ENCODE assay signal across 8 mouse cellular contexts in the genomic region with DNA sequence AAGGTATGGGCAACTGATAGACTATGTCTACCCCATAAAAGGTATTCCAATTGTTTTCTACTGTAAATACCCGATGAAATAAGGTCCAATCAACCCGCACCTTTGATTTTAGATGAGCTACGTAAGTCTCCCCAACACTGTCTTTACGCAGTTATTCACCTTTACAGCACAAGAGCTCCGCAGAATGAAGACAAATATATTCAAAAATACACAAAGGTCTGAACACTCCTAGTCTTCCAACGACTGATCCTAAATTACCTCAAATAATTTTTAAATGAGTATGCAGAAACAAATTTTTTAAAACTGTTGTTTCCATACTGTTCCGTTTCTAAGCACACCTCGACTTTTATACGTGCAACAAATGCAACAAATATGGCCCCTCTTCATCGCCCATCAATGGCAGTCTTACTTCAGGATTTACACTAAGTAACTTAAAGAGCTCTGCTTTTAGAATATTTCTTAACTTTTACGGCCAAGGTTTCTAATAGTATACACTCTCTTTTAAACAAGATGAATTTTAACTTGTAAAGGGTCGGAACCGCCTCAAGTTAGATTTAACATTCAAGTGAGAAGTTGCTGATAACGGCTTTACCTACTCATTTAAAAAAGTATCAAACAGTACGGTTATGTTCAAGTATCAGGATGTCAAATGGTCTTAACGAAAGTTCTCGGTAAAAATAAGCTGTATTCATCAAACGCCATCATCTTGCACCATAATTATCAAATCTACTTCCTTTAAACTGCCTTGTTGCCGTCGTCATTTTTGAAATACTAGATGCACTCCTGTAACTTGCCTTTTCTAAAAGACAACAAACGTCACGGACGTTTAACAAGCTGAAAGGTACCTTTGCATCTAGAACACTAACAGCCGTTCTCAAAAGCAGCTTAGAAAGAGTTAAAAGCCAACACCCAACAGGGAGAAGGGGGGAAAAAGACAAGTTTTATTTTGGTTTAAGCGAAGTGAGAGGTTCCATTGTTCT. TPM values are rescaled to one million over a fixed set of nuclear protein-coding genes. Genes with fewer than 3 reads are reported as not detected.
DNase-seq lines count a peak whose midpoint lies in the region; ATAC-seq and TF ChIP-seq lines count a peak whose summit lies in the region.

No protein-coding gene starts in this region.

- no peak for TF ChIP-seq EP300 in heart, adult 2 months (IDR thresholded peaks at IDR 0.05; ENCODE audit: insufficient read depth, low read depth, low read length)

- peaks cover 3% of the 10 kb centered on the region for H3K79me2 ChIP-seq in heart, adult 2 months (replicated peaks; ENCODE audit: control insufficient read depth, insufficient read depth, low read length)

- H3K9me3 ChIP-seq in embryonic facial prominence, embryonic 10.5 days, result no peaks in the 10 kb centered on the region
- no peaks in the 10 kb centered on the region for H3K9me3 ChIP-seq in intestine, postnatal 0 days (ENCODE audit: control insufficient read depth)

- TF ChIP-seq POLR2A in heart, adult 2 months (IDR thresholded peaks at IDR 0.05; ENCODE audit: insufficient read depth, low read depth, low read length), result no peak

- peak overlapping the region; percentile 99 for H3K27ac ChIP-seq in heart, adult 2 months
- peak overlapping the region; percentile 100 for H3K27ac ChIP-seq in embryonic facial prominence, embryonic 10.5 days (replicated peaks)
- peak overlapping the region; percentile 100 for H3K27ac ChIP-seq in intestine, postnatal 0 days (ENCODE audit: low read depth, low read length)

- peak overlapping the region; percentile 84 for H3K4me3 ChIP-seq in heart, adult 2 months
- H3K4me3 ChIP-seq in embryonic facial prominence, embryonic 10.5 days, result peak overlapping the region; percentile 99
- peak overlapping the region; percentile 100 for H3K4me3 ChIP-seq in intestine, postnatal 0 days (ENCODE audit: low read depth, low read length)

- no peak for TF ChIP-seq CTCF in heart, adult 2 months (IDR thresholded peaks at IDR 0.05)
- no peak for TF ChIP-seq CTCF in intestine, postnatal 0 days (IDR thresholded peaks at IDR 0.05; ENCODE audit: low read depth)

- no peak for ATAC-seq in intestine, postnatal 0 days

- peak overlapping the region; percentile 100 for H3K9ac ChIP-seq in heart, adult 2 months (ENCODE audit: low read depth, low read length)
- peak overlapping the region; percentile 100 for H3K9ac ChIP-seq in intestine, postnatal 0 days (ENCODE audit: low read depth, low read length)

- DNase-seq in heart, adult 2 months, result no peak
- no peak for DNase-seq in heart, postnatal 14 days
- DNase-seq in CD4-positive helper T cell, adult 2 months (ENCODE audit: low read depth, low spot score), result peak; percentile 77
- DNase-seq in embryonic facial prominence, embryonic 10.5 days (ENCODE audit: low spot score), result peak; percentile 8
- peak; percentile 64 for DNase-seq in retina, embryonic 14.5 days (ENCODE audit: low spot score)
- DNase-seq in urinary bladder, postnatal 14 days (ENCODE audit: low spot score), result no peak
- no peak for DNase-seq in adrenal gland, postnatal 25 days

- H3K4me2 ChIP-seq in intestine, postnatal 0 days (replicated peaks; ENCODE audit: low read depth), result peak overlapping the region; percentile 60

- peaks cover 11% of the 10 kb centered on the region for H3K4me1 ChIP-seq in heart, adult 2 months (ENCODE audit: control insufficient read depth, insufficient read depth, low read length)
- peaks cover 27% of the 10 kb centered on the region for H3K4me1 ChIP-seq in embryonic facial prominence, embryonic 10.5 days
- H3K4me1 ChIP-seq in intestine, postnatal 0 days (replicated peaks; ENCODE audit: control insufficient read depth, insufficient read depth, low read length), result 0 out of 2 replicates have a peak, but pooled peaks cover 5% of the 10 kb centered on the region

- peaks cover 20% of the 10 kb centered on the region for H3K36me3 ChIP-seq in heart, adult 2 months (ENCODE audit: control insufficient read depth, insufficient read depth, low read length)
- H3K36me3 ChIP-seq in embryonic facial prominence, embryonic 10.5 days (replicated peaks), result peaks cover 34% of the 10 kb centered on the region
- no peaks in the 10 kb centered on the region for H3K36me3 ChIP-seq in intestine, postnatal 0 days (ENCODE audit: control insufficient read depth, insufficient read depth)

- WGBS in heart, adult 2 months, result under 1% methylated on average over 25 of the region's 25 CpGs
- WGBS in embryonic facial prominence, embryonic 10.5 days, result under 1% methylated on average over 25 of the region's 25 CpGs
- under 1% methylated on average over 25 of the region's 25 CpGs for WGBS in intestine, postnatal 0 days

- intact Hi-C loops in heart, adult 2 months (cut with DNase I), result loop anchor here (1.0 to 5.0 kb wide), 2 partner anchors 17 to 35 kb away; no protein-coding TSS in a partner anchor
- intact Hi-C loops in heart, postnatal 14 days (cut with DNase I), result loop anchor here (1.0 to 2.0 kb wide), 2 partner anchors 19 to 50 kb away; no protein-coding TSS in a partner anchor

- no peaks in the 10 kb centered on the region for H3K27me3 ChIP-seq in heart, adult 2 months (ENCODE audit: control insufficient read depth, insufficient read depth, low read length)
- H3K27me3 ChIP-seq in embryonic facial prominence, embryonic 10.5 days (replicated peaks; ENCODE audit: low read depth, poor library complexity, severe bottlenecking), result no peaks in the 10 kb centered on the region
- no peaks in the 10 kb centered on the region for H3K27me3 ChIP-seq in intestine, postnatal 0 days (replicated peaks; ENCODE audit: control insufficient read depth, insufficient read depth, low read length)

RNA-seq across cellular contexts. Expression of a gene that starts 15.3 kb away (rescaled TPM):
- total RNA-seq in heart, adult 2 months (2021), result 10 to 100 TPM; 38.1 to 43.3 TPM
- polyA plus RNA-seq in heart, adult 2 months (2012; rRNA removed), result 32.9 and 38.0 TPM in 2 replicates
- 10 to 100 TPM; 46.4 to 56.0 TPM for total RNA-seq in heart, postnatal 14 days (2021)
- 49.2 and 54.8 TPM in 2 replicates for polyA plus RNA-seq in embryonic facial prominence, embryonic 10.5 days (2016; fragmentation: Nextera tagmentation; extraction: Ambion mirVana)
- polyA plus RNA-seq in intestine, postnatal 0 days (2015; fragmentation: Nextera tagmentation; extraction: Ambion mirVana), result 19.3 and 25.4 TPM in 2 replicates
- 50.0 and 57.4 TPM in 2 replicates for total RNA-seq in adrenal gland, postnatal 25 days (2021)

Comparison
In these comparisons a context has a peak if more than half of its experiments do, and no peak if none do; other contexts are left out.
1. DNase-seq: peak in CD4-positive helper T cell, adult 2 months (single experiment), embryonic facial prominence, embryonic 10.5 days (single experiment) and retina, embryonic 14.5 days (single experiment); none in heart, adult 2 months (0 of 2), heart, postnatal 14 days (0 of 2), urinary bladder, postnatal 14 days (single experiment) and adrenal gland, postnatal 25 days (single experiment).
2. Peak in every context shown above with its lines, with median percentiles within 50 percentile points of each other: H3K27ac ChIP-seq and H3K4me3 ChIP-seq.